Mouse (Mus musculus) T-cell, adult 2 months (primary cell): ENCODE data around the gene Ppp1r11.

Experiments used
- DNase-seq: peaks from one replicate; pipeline ENCODE4 v3.0.0; 2022; ENCODE audit warnings: low spot score

The Ppp1r11 gene

GRCm38 (mm10) chr17:36915076-36915475, 36.5 kb downstream of the Ppp1r11 start:
- DNase-seq = peak; percentile 36

GRCm38 (mm10) chr17:36914108-36914507, 37.4 kb downstream of the Ppp1r11 start:
- DNase-seq = peak; percentile 68

- DNase-seq = no peak
Observed at GRCm38 (mm10) chr17:36912031-36912430, 39.5 kb downstream of the Ppp1r11 start.

- DNase-seq = no peak
Observed at GRCm38 (mm10) chr17:36909802-36910201, 41.7 kb downstream of the Ppp1r11 start.

- DNase-seq = no peak
Observed at GRCm38 (mm10) chr17:36908235-36908634, 43.3 kb downstream of the Ppp1r11 start.

GRCm38 (mm10) chr17:36903651-36904050, 47.9 kb downstream of the Ppp1r11 start:
- no peak for DNase-seq

- no peak for DNase-seq
Observed at GRCm38 (mm10) chr17:36900691-36901090, 50.9 kb downstream of the Ppp1r11 start.

- no peak for DNase-seq
Observed at GRCm38 (mm10) chr17:36900001-36900400, 51.5 kb downstream of the Ppp1r11 start.

- DNase-seq = no peak
Observed at GRCm38 (mm10) chr17:36899376-36899775, 52.2 kb downstream of the Ppp1r11 start.
